Mouse (Mus musculus): ENCODE measurements around the gene Foxo3. TPM values are rescaled to one million over a fixed set of nuclear protein-coding genes. Genes with fewer than 3 reads are reported as not detected.

Foxo3 gene
- polyA plus RNA-seq, 1 experiment, result 49.3 TPM

- no peak overlapping the region for H3K4me3 ChIP-seq (replicated peaks; ENCODE audit: extremely low read depth, low read depth, low read length)
- TF ChIP-seq CTCF (IDR thresholded peaks at IDR 0.05; ENCODE audit: insufficient read depth, low read length) (no peak), POLR2A (IDR thresholded peaks at IDR 0.05; ENCODE audit: borderline replicate concordance, extremely low read depth, low read depth, low read length) (no peak)
- WGBS, result 55% methylated on average over 4 of the region's 4 CpGs
- peaks cover 14% of the 10 kb centered on the region for H3K4me1 ChIP-seq (ENCODE audit: control insufficient read depth, insufficient read depth, low read length)
- DNase-seq, result no peak
Measured at GRCm38 (mm10) chr10:42259602-42260001, 17.0 kb downstream of the Foxo3 start.

GRCm38 (mm10) chr10:42257985-42258384, 18.6 kb downstream of the Foxo3 start:
- Histone ChIP-seq H3K4me3 (replicated peaks; ENCODE audit: extremely low read depth, low read depth, low read length) (no peak overlapping the region), H3K4me1 (ENCODE audit: control insufficient read depth, insufficient read depth, low read length) (peaks cover 26% of the 10 kb centered on the region)
- WGBS, result 81% methylated on average over 7 of the region's 7 CpGs
- no peak for DNase-seq
- TF ChIP-seq POLR2A (IDR thresholded peaks at IDR 0.05; ENCODE audit: borderline replicate concordance, extremely low read depth, low read depth, low read length) (no peak), CTCF (IDR thresholded peaks at IDR 0.05; ENCODE audit: insufficient read depth, low read length) (no peak)

GRCm38 (mm10) chr10:42254788-42255187, 21.8 kb downstream of the Foxo3 start:
- no peak for TF ChIP-seq CTCF (IDR thresholded peaks at IDR 0.05; ENCODE audit: insufficient read depth, low read length)
- no peak for TF ChIP-seq POLR2A (IDR thresholded peaks at IDR 0.05; ENCODE audit: borderline replicate concordance, extremely low read depth, low read depth, low read length)
- WGBS, result 57% methylated on average over 5 of the region's 5 CpGs
- peaks cover 31% of the 10 kb centered on the region for H3K4me1 ChIP-seq (ENCODE audit: control insufficient read depth, insufficient read depth, low read length)
- no peak for DNase-seq
- H3K4me3 ChIP-seq (replicated peaks; ENCODE audit: extremely low read depth, low read depth, low read length), result no peak overlapping the region

- no peak overlapping the region for H3K4me3 ChIP-seq (replicated peaks; ENCODE audit: extremely low read depth, low read depth, low read length)
- H3K4me1 ChIP-seq (ENCODE audit: control insufficient read depth, insufficient read depth, low read length), result peaks cover 54% of the 10 kb centered on the region
- WGBS, result 32% methylated on average over 8 of the region's 8 CpGs
- TF ChIP-seq CTCF (IDR thresholded peaks at IDR 0.05; ENCODE audit: insufficient read depth, low read length) (no peak), POLR2A (IDR thresholded peaks at IDR 0.05; ENCODE audit: borderline replicate concordance, extremely low read depth, low read depth, low read length) (no peak)
- DNase-seq, result no peak
Measured at GRCm38 (mm10) chr10:42251749-42252323, 24.7 kb downstream of the Foxo3 start.

- WGBS, result 14% methylated on average over 7 of the region's 7 CpGs
- peak; percentile 82 for DNase-seq
- TF ChIP-seq CTCF (IDR thresholded peaks at IDR 0.05; ENCODE audit: insufficient read depth, low read length) (no peak), POLR2A (IDR thresholded peaks at IDR 0.05; ENCODE audit: borderline replicate concordance, extremely low read depth, low read depth, low read length) (peak; percentile 66; the same call in 1 of the 2 replicates)
- H3K4me3 ChIP-seq (replicated peaks; ENCODE audit: extremely low read depth, low read depth, low read length), result no peak overlapping the region
- H3K4me1 ChIP-seq (ENCODE audit: control insufficient read depth, insufficient read depth, low read length), result peaks cover 58% of the 10 kb centered on the region
Measured at GRCm38 (mm10) chr10:42251203-42251602, 25.4 kb downstream of the Foxo3 start.

- peaks cover 65% of the 10 kb centered on the region for H3K4me1 ChIP-seq (ENCODE audit: control insufficient read depth, insufficient read depth, low read length)
- no peak for TF ChIP-seq POLR2A (IDR thresholded peaks at IDR 0.05; ENCODE audit: borderline replicate concordance, extremely low read depth, low read depth, low read length)
- DNase-seq, result no peak
- whole genome bisulfite sequencing, result 63% methylated on average over 2 of the region's 2 CpGs
- H3K4me3 ChIP-seq (replicated peaks; ENCODE audit: extremely low read depth, low read depth, low read length), result no peak overlapping the region
Measured at GRCm38 (mm10) chr10:42249965-42250364, 26.6 kb downstream of the Foxo3 start.

GRCm38 (mm10) chr10:42248644-42249043, 27.9 kb downstream of the Foxo3 start:
- H3K4me3 ChIP-seq (replicated peaks; ENCODE audit: extremely low read depth, low read depth, low read length), result no peak overlapping the region
- peaks cover 65% of the 10 kb centered on the region for H3K4me1 ChIP-seq (ENCODE audit: control insufficient read depth, insufficient read depth, low read length)
- 51% methylated on average over 5 of the region's 5 CpGs for WGBS
- no peak for DNase-seq
- TF ChIP-seq CTCF (IDR thresholded peaks at IDR 0.05; ENCODE audit: insufficient read depth, low read length) (no peak), POLR2A (IDR thresholded peaks at IDR 0.05; ENCODE audit: borderline replicate concordance, extremely low read depth, low read depth, low read length) (no peak)

- TF ChIP-seq CTCF (IDR thresholded peaks at IDR 0.05; ENCODE audit: insufficient read depth, low read length) (no peak), POLR2A (IDR thresholded peaks at IDR 0.05; ENCODE audit: borderline replicate concordance, extremely low read depth, low read depth, low read length) (no peak)
- no peak for DNase-seq
- H3K4me1 ChIP-seq (ENCODE audit: control insufficient read depth, insufficient read depth, low read length), result peaks cover 61% of the 10 kb centered on the region
- 42% methylated on average over 4 of the region's 4 CpGs for WGBS
- H3K4me3 ChIP-seq (replicated peaks; ENCODE audit: extremely low read depth, low read depth, low read length), result no peak overlapping the region
Measured at GRCm38 (mm10) chr10:42248156-42248555, 28.4 kb downstream of the Foxo3 start.

- Histone ChIP-seq H3K4me1 (ENCODE audit: control insufficient read depth, insufficient read depth, low read length) (peaks cover 64% of the 10 kb centered on the region), H3K4me3 (replicated peaks; ENCODE audit: extremely low read depth, low read depth, low read length) (no peak overlapping the region)
- 43% methylated on average over 11 of the region's 11 CpGs for WGBS
- DNase-seq, result no peak
- TF ChIP-seq POLR2A (IDR thresholded peaks at IDR 0.05; ENCODE audit: borderline replicate concordance, extremely low read depth, low read depth, low read length) (no peak), CTCF (IDR thresholded peaks at IDR 0.05; ENCODE audit: insufficient read depth, low read length) (no peak)
Measured at GRCm38 (mm10) chr10:42247125-42247816, 29.3 kb downstream of the Foxo3 start.

- H3K4me3 ChIP-seq (replicated peaks; ENCODE audit: extremely low read depth, low read depth, low read length), result no peak overlapping the region
- 62% methylated on average over 3 of the region's 3 CpGs for WGBS
- H3K4me1 ChIP-seq (ENCODE audit: control insufficient read depth, insufficient read depth, low read length), result peaks cover 61% of the 10 kb centered on the region
- TF ChIP-seq POLR2A (IDR thresholded peaks at IDR 0.05; ENCODE audit: borderline replicate concordance, extremely low read depth, low read depth, low read length), result no peak
- TF ChIP-seq CTCF (IDR thresholded peaks at IDR 0.05; ENCODE audit: insufficient read depth, low read length), result no peak
- no peak for DNase-seq
Measured at GRCm38 (mm10) chr10:42246483-42246882, 30.1 kb downstream of the Foxo3 start.

Measured in lung, adult 2 months (tissue).